Mouse (Mus musculus) liver, adult 2 months (tissue): ENCODE data around the gene Foxp2. TPM values are rescaled to one million over a fixed set of nuclear protein-coding genes. Genes with fewer than 3 reads are reported as not detected.

Experiments
- DNase-seq: peaks from one replicate; pipeline ENCODE4 v3.0.0-alpha.2; 2011; ENCODE audit warnings: low read depth, low spot score; ENCODE audit errors: extremely low read depth
- H3K27ac ChIP-seq: fragments of 200-500 bp; replicated peaks from 2 replicates; pipeline ENCODE4 v1.5.1; 2012; ENCODE audit warnings: low read depth, mild to moderate bottlenecking, control low read depth, inconsistent platforms, low read length; ENCODE audit not compliant: insufficient read depth
- H3K27me3 ChIP-seq: fragments of 200-500 bp; 2 replicates; pipeline ENCODE4 v1.6.1; 2012; ENCODE audit warnings: mild to moderate bottlenecking, moderate library complexity, low read length, inconsistent platforms; ENCODE audit not compliant: control insufficient read depth, insufficient read depth
- H3K36me3 ChIP-seq: fragments of 200-500 bp; 2 replicates; pipeline ENCODE4 v1.6.1; 2012; ENCODE audit warnings: low read length, inconsistent platforms; ENCODE audit not compliant: control insufficient read depth, insufficient read depth
- H3K4me1 ChIP-seq: fragments of 200-500 bp; 2 replicates; pipeline ENCODE4 v1.6.1; 2011; ENCODE audit warnings: low read length; ENCODE audit not compliant: control insufficient read depth, insufficient read depth
- H3K4me3 ChIP-seq: fragments of 200-500 bp; 2 replicates; pipeline ENCODE4 v1.5.1; 2011; ENCODE audit warnings: low read depth, mild to moderate bottlenecking, control low read depth, low read length, moderate library complexity; ENCODE audit not compliant: insufficient read depth
- H3K79me2 ChIP-seq: fragments of 200-500 bp; 2 replicates; pipeline ENCODE4 v1.6.1; 2012; ENCODE audit warnings: inconsistent platforms, mild to moderate bottlenecking, low read length, moderate library complexity; ENCODE audit not compliant: control insufficient read depth, insufficient read depth
- H3K9ac ChIP-seq: fragments of 200-500 bp; 2 replicates; pipeline ENCODE4 v1.6.1; 2012; ENCODE audit warnings: low read depth, mild to moderate bottlenecking, control low read depth, inconsistent platforms, low read length
- CTCF ChIP-seq: fragments of 200-500 bp; IDR thresholded peaks from 2 replicates; pipeline ENCODE4 v1.5.1; 2011; ENCODE audit warnings: low read depth, low read length, control low read depth
- POLR2A ChIP-seq: fragments of 200-500 bp; IDR thresholded peaks from 2 replicates; pipeline ENCODE4 v1.6.1; 2011; ENCODE audit warnings: low read length, control low read depth; ENCODE audit not compliant: insufficient read depth; ENCODE audit errors: extremely low read depth
- WGBS: fragments of 180-500 bp; shearing (Covaris S2); methylation state at CpG from one replicate; pipeline ENCODE4 v1.1.7; 2018; 5-methylcytosine and 5-hydroxymethylcytosine counted together
- polyA plus RNA-seq: library from polyadenylated mRNA; depleted of rRNA; stranded (reverse); fragments of >200 nt; gene quantifications from 2 replicates; pipeline ENCODE4 v1.2.3, GENCODE M21; 2012; rRNA removed
- total RNA-seq: library from RNA; depleted of rRNA; stranded (reverse); fragments of >200 nt; gene quantifications from 2 replicates; pipeline ENCODE4 v1.2.3, GENCODE M21; 2014; rRNA removed

Foxp2 gene
- total and polyA plus RNA-seq, 2 experiments = 1.5 to 7.8 TPM

DNA sequence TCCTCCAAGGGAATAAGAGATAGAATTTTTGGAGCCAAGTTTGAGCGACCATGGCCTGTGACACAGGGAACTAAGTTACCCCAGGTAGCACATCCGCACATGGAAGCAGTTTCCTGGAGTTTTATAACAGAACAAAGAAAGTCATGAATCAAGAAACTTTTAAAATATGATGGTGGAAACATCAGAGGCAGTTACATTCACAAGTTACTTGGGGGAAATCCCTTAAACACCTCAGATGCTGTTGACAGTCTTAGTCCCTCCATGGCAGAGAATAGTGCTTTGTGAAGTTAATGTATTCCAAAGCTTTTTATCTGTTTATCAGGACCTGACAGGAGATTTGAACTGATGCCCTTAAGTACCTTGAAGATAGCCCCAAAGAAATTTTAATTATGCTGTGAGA is 558.6 kb downstream of the Foxp2 start:
- 95% methylated on average over 2 of the region's 2 CpGs for WGBS
- Histone ChIP-seq H3K4me3 (no peak overlapping the region), H3K36me3 (no peaks in the 10 kb centered on the region), H3K9ac (no peak overlapping the region), H3K27me3 (no peaks in the 10 kb centered on the region), H3K4me1 (no peaks in the 10 kb centered on the region), H3K27ac (no peak overlapping the region), H3K79me2 (no peaks in the 10 kb centered on the region)
- TF ChIP-seq CTCF (no peak), POLR2A (no peak)
- no peak for DNase-seq

DNA sequence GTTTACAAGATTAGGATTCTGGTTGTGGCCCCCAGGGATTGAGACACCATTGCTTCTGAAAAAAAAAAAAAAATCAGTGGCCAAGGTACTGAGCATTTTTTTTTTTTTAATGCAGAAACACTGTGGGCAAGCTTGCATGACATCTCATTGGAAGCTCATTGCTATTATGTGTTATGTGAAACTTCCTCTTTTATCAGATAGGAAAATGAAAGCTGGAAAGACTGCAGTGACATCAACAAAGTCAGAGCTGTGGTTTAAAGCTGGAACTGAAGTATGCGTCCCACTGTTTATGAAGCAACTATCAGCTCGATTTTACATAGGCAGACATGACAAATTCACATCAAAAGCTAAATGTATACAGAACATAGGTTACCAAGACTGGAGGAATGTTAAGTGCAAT is 562.2 kb downstream of the Foxp2 start:
- Histone ChIP-seq H3K4me1 (no peaks in the 10 kb centered on the region), H3K9ac (no peak overlapping the region), H3K36me3 (no peaks in the 10 kb centered on the region), H3K79me2 (no peaks in the 10 kb centered on the region), H3K27ac (no peak overlapping the region), H3K4me3 (no peak overlapping the region), H3K27me3 (no peaks in the 10 kb centered on the region)
- TF ChIP-seq CTCF (no peak), POLR2A (no peak)
- WGBS = 72% methylated on average over 2 of the region's 2 CpGs
- no peak for DNase-seq

DNA sequence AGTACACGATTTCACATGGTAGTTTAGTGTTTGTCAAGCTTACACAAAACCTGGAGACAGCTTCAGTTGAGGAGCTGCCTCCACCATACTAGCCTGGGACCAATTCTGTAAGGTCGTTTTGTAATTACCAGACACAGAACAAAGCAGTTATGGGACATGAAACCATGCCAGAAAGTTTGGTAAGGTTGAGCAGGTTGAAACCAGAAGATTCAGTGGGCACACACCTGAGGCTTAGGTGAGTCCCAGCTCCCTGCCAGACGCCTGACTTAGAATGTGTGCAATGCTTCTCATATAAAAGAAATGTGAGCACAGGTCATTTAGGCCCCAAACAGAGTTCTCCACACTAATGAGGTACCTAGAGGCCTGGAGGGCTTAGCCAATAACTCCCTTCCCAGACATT is 564.3 kb downstream of the Foxp2 start:
- Histone ChIP-seq H3K36me3 (no peaks in the 10 kb centered on the region), H3K9ac (no peak overlapping the region), H3K4me1 (no peaks in the 10 kb centered on the region), H3K27ac (no peak overlapping the region), H3K79me2 (no peaks in the 10 kb centered on the region), H3K27me3 (no peaks in the 10 kb centered on the region), H3K4me3 (no peak overlapping the region)
- DNase-seq = no peak
- no peak for TF ChIP-seq CTCF
- TF ChIP-seq POLR2A = no peak
- WGBS = 70% methylated on average over 3 of the region's 3 CpGs

DNA sequence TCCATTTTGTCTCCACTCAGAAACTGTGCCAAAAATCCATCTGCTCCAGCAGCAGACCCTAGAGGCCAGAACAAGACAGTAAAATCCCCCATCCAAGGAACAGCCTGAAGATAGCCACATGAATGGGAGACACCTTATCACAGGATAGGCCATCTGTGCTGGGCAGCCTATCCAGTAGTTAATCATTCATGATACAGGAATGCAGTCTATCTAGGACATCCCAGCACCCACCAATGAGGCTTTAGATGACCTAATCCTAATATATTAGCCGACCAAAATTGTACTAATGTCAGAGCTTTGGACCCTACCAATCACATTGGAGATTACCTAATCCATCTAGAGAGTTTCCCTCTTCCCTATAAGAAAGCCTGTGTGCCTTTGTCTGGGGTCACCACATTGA is 565.5 kb downstream of the Foxp2 start:
- no peaks in the 10 kb centered on the region for H3K27me3 ChIP-seq
- no peaks in the 10 kb centered on the region for H3K79me2 ChIP-seq
- no peak for DNase-seq
- no peak for TF ChIP-seq CTCF
- no peak for TF ChIP-seq POLR2A
- no peaks in the 10 kb centered on the region for H3K4me1 ChIP-seq
- no peak overlapping the region for H3K4me3 ChIP-seq
- WGBS = 24% methylated on average over 1 of the region's 1 CpGs
- no peaks in the 10 kb centered on the region for H3K36me3 ChIP-seq
- H3K9ac ChIP-seq = no peak overlapping the region
- H3K27ac ChIP-seq = no peak overlapping the region

DNA sequence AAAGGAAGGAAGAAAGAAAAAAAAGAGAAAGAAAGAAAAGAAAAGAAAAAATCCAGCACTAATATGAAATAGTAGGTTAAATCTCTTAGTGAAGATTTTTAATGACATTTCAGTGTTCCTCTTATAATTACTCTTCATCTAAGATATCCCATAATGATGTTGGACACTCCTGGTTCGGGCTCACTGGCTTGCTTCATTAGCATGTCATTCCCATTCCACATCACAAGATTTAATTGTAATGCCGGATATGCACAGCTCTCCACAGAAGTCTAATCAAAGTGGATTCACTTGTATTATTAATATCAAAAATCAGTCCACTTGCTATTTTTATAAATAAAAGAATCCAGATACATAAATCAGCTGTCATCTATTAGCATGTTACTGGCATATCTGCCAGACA is 585.8 kb downstream of the Foxp2 start:
- no peak overlapping the region for H3K27ac ChIP-seq
- no peaks in the 10 kb centered on the region for H3K4me1 ChIP-seq
- no peaks in the 10 kb centered on the region for H3K36me3 ChIP-seq
- H3K9ac ChIP-seq = no peak overlapping the region
- 87% methylated on average over 2 of the region's 2 CpGs for WGBS
- no peak for TF ChIP-seq POLR2A
- TF ChIP-seq CTCF = no peak
- no peaks in the 10 kb centered on the region for H3K79me2 ChIP-seq
- no peak overlapping the region for H3K4me3 ChIP-seq
- no peaks in the 10 kb centered on the region for H3K27me3 ChIP-seq
- DNase-seq = no peak

Other genes with a start within 250 kb of the Foxp2 start
- under 0.01 and 0.18 TPM in 2 replicates for gene Ppp1r3a, start 146.1 kb upstream of the Foxp2 start, total RNA-seq
- not detected in 2 replicates for gene Ppp1r3a, start 146.1 kb upstream of the Foxp2 start, polyA plus RNA-seq